Mouse (Mus musculus): ENCODE measurements around the gene Usp4.

DNA sequence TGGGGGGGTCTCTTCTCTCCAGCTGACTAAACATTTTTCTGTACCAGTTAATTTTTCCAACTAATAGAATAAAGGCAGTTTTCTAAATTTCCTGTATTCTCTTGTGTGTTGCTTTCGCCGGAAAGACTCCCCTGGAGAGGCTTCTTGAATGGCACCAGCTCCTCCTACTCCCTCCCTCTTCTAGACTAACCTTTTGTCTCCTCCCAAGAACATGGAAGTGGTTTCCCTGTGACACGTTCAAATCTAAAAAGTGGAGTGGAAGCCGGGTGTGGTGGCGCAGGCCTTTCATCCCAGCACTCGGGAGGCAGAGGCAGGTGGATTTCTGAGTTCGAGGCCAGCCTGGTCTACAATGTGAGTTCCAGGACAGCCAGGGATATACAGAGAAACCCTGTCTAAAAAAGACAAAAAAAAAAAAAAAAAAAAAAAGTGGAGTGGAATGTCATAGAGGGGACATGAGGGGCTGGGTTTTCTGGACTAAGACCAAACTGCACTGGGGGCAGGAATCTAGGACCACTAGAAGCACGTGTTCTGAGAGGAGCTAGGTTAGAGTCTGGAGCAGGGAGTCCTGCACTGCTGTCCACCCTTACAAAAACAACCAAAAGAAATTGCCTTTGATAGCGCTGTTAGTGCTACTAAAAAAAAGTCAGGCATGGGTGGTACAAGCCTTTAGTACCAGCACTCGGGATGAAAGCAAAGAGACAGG, 9.7 kb upstream of the Usp4 start:
- TF ChIP-seq CTCF (conservative IDR thresholded peaks at IDR 0.05 in 1 of 2, IDR thresholded peaks at IDR 0.05 in 1 of 2; ENCODE audit: low read depth in 2 of 2, low read length in 2 of 2) (no peak), POLR2A (IDR thresholded peaks at IDR 0.05; ENCODE audit: low read depth, low read length) (no peak), MAX (IDR thresholded peaks at IDR 0.05; ENCODE audit: low read length) (no peak), ETS1 (conservative IDR thresholded peaks at IDR 0.05; ENCODE audit: low read depth, low read length) (no peak), MAFK (IDR thresholded peaks at IDR 0.05; ENCODE audit: insufficient replicate concordance, low read length) (no peak), RCOR1 (conservative IDR thresholded peaks at IDR 0.05; ENCODE audit: low read depth, low read length) (no peak), ZC3H11A (IDR thresholded peaks at IDR 0.05; ENCODE audit: low read depth, low read length) (no peak), RAD21 (IDR thresholded peaks at IDR 0.05; ENCODE audit: low read depth, low read length) (no peak), GABPA (IDR thresholded peaks at IDR 0.05; ENCODE audit: insufficient replicate concordance, low read depth, low read length) (no peak)

Data from CH12.LX (cell line).